Mouse (Mus musculus): ENCODE data around the gene Psmd4. TPM values are rescaled to one million over a fixed set of nuclear protein-coding genes. Genes with fewer than 3 reads are reported as not detected.

Psmd4 gene
- polyA plus RNA-seq, 1 experiment, result 245 TPM

DNA sequence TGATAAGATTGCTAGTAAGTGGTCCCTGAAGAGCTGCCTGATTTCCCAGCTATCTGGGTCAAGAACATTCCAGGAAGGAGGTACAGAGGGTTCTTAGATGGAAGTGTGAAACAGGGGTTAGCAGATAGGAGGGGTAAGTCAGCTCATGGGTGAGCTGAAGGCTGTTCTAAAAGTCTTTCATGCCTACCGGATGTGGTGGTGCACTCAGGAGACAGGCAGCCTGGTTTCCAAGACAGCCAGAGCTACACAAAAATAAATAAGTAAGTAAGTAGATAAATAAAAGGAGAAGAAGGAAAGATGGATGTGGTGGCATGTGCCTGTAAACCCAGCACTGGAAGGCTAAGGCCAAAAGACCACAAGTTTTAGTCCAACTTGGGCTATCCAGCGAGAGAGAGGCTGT, 23.7 kb downstream of the Psmd4 start:
- no peak for DNase-seq
- WGBS, result 90% methylated on average over 2 of the region's 2 CpGs
- TF ChIP-seq POLR2A (IDR thresholded peaks at IDR 0.05; ENCODE audit: borderline replicate concordance, insufficient read depth, low read length), result no peak
- no peak for TF ChIP-seq CTCF (IDR thresholded peaks at IDR 0.05; ENCODE audit: borderline replicate concordance, insufficient read depth, low read depth, low read length)
- H3K27me3 ChIP-seq (ENCODE audit: control insufficient read depth, insufficient read depth, low read length), result no peaks in the 10 kb centered on the region
- H3K4me3 ChIP-seq (replicated peaks; ENCODE audit: insufficient read depth, low read depth, low read length), result no peak overlapping the region
- H3K4me1 ChIP-seq (ENCODE audit: control insufficient read depth, insufficient read depth, low read length), result no peaks in the 10 kb centered on the region
- no peak overlapping the region for H3K27ac ChIP-seq (ENCODE audit: insufficient read depth, low read length)

DNA sequence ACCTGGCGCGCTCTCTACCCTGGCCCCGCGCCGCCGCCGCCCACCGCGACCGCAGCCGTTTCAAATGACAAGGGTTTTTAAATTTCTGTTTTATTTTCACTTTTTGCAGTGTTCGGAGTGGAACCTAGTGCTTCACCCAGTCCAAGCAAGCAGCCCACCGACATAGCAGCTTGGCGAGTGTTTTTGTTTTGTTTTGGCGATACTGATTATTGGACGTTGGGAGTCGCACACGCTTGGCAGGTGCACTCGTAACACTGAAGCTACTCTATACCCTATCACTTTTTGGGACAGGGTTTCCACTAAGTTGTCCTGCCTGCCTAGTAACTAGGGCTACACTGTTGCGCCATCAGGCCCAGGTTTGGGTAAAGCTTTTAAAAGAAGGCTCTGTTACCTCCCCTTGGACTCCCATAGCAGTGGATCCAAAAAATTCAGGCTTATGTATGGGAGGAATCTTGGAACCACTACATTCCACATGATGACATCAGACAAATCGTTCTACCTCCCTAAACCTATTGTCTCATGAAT, 25.8 kb downstream of the Psmd4 start:
- H3K27me3 ChIP-seq (ENCODE audit: control insufficient read depth, insufficient read depth, low read length), result no peaks in the 10 kb centered on the region
- peak overlapping the region; percentile 86 for H3K4me3 ChIP-seq (replicated peaks; ENCODE audit: insufficient read depth, low read depth, low read length)
- H3K27ac ChIP-seq (ENCODE audit: insufficient read depth, low read length), result peak overlapping the region; percentile 67
- DNase-seq, result no peak
- no peak for TF ChIP-seq POLR2A (IDR thresholded peaks at IDR 0.05; ENCODE audit: borderline replicate concordance, insufficient read depth, low read length)
- TF ChIP-seq CTCF (IDR thresholded peaks at IDR 0.05; ENCODE audit: borderline replicate concordance, insufficient read depth, low read depth, low read length), result no peak
- WGBS, result under 1% methylated on average over 21 of the region's 21 CpGs
- H3K4me1 ChIP-seq (ENCODE audit: control insufficient read depth, insufficient read depth, low read length), result peaks cover 12% of the 10 kb centered on the region

DNA sequence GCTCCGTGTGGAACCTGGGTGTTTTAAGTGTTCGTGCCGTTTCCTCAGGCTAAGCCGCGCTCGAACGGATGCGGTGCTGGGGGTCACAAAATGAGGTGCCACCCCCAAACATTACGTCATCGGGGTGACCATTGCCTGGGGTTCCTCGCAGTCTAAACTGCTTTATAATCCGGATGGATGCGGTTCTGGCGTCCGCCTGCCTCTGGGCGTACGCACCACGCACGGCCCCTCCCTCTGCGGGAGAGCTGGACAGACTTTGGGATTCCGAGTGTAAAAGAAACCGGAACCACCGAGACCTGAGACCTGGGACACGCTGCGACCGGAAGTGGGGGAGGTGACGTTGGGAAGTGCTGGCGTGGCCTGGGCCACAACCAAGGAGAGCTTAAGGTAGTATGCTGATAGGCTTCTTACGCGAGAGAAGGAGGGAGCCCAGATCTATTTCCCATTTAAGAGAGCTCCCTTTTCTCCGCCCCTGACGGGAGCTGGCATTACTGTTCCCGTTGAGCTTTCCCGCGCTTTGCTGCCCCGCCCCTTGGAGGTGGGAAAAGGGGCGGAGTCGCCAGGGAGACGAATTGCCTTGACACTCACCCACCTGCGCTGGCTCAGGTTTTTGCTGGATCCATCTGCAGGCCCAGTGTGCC, 26.4 kb downstream of the Psmd4 start:
- H3K27me3 ChIP-seq (ENCODE audit: control insufficient read depth, insufficient read depth, low read length), result no peaks in the 10 kb centered on the region
- peak; percentile 97 to 98 for DNase-seq
- peaks cover 17% of the 10 kb centered on the region for H3K4me1 ChIP-seq (ENCODE audit: control insufficient read depth, insufficient read depth, low read length)
- H3K27ac ChIP-seq (ENCODE audit: insufficient read depth, low read length), result peak overlapping the region; percentile 87
- TF ChIP-seq CTCF (IDR thresholded peaks at IDR 0.05; ENCODE audit: borderline replicate concordance, insufficient read depth, low read depth, low read length) (no peak), POLR2A (IDR thresholded peaks at IDR 0.05; ENCODE audit: borderline replicate concordance, insufficient read depth, low read length) (no peak)
- H3K4me3 ChIP-seq (replicated peaks; ENCODE audit: insufficient read depth, low read depth, low read length), result peak overlapping the region; percentile 86
- WGBS, result under 1% methylated on average over 40 of the region's 40 CpGs

DNA sequence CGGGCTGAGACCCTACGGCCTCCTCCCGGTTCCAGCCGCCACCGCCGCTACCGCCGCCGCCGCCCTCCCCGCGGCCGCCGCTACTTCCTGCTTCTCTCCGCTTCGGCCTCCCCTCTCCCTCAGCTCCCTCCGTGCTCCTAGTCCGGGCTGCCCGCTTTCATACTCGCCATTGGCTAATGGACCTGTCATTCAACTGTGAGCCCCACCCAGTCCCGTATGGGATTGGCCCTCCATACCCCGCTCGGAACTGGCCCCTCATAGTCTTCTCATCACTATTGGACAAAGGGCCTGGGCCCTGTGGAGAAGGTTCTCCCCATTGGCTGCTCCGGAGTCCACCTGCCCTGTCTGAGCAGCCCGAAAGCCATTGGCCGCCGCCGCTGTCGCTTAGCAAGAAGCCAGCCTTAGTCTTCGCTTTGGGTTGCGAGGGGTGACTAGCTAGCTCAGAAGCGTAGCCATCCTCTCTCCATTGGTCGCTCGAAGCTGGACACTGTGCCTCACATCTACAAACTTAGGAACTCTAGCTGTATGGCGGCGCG, 27.0 kb downstream of the Psmd4 start, which contains the start of gene Zfp687:
Zfp687 (minus strand) TSS at position 112 of the 536 bp plus-strand sequence.
- H3K27ac ChIP-seq (ENCODE audit: insufficient read depth, low read length), result peak within 1 kb of the TSS; percentile 87
- peaks cover 24% of the 10 kb centered on the region for H3K4me1 ChIP-seq (ENCODE audit: control insufficient read depth, insufficient read depth, low read length)
- peak; percentile 100 for DNase-seq
- no peaks in the 10 kb centered on the region for H3K27me3 ChIP-seq (ENCODE audit: control insufficient read depth, insufficient read depth, low read length)
- TF ChIP-seq CTCF (IDR thresholded peaks at IDR 0.05; ENCODE audit: borderline replicate concordance, insufficient read depth, low read depth, low read length), result no peak
- TF ChIP-seq POLR2A (IDR thresholded peaks at IDR 0.05; ENCODE audit: borderline replicate concordance, insufficient read depth, low read length), result peak; percentile 90
- WGBS, result under 1% methylated on average over 30 of the region's 37 CpGs
- peak within 1 kb of the TSS; percentile 86 for H3K4me3 ChIP-seq (replicated peaks; ENCODE audit: insufficient read depth, low read depth, low read length)

DNA sequence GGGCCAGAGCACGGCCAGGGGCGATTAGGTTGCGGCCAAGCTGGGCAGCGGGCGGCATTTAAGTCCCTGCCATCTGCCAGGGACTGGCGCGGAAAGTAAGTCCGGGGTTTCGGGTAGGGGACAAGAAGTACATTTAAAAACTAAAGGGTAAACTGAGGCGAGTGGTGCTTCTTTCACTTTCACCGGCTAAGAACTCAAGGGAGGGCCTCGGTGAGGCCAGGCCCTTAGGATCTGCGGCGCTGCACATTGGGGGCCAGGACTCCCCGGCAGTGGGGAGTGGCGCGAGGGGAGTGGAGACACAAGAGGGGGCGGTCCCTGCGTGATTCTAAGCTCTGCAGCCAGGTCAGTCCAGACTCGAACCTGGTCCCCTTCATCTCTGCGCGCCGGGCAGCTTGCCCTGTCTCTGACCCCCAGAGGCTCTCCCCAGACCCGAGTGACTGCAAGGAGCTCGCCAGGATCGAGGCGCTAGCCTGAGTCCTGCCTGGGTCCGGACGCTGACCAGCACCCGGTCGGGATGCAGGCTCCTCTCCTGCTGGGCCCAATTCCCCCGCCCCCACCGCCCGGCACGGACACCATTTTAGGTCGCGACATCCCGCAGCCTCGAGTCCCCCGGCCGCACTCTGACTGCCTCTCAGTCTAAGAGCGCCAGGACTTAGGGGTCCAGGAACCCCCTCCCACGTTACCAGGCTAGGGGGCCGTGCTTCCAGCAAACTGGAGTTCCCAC, 27.8 kb downstream of the Psmd4 start:
- no peaks in the 10 kb centered on the region for H3K27me3 ChIP-seq (ENCODE audit: control insufficient read depth, insufficient read depth, low read length)
- peak overlapping the region; percentile 55 for H3K27ac ChIP-seq (ENCODE audit: insufficient read depth, low read length)
- no peak for TF ChIP-seq CTCF (IDR thresholded peaks at IDR 0.05; ENCODE audit: borderline replicate concordance, insufficient read depth, low read depth, low read length)
- no peak for TF ChIP-seq POLR2A (IDR thresholded peaks at IDR 0.05; ENCODE audit: borderline replicate concordance, insufficient read depth, low read length)
- under 1% methylated on average over 44 of the region's 44 CpGs for WGBS
- peak overlapping the region; percentile 76 for H3K4me3 ChIP-seq (replicated peaks; ENCODE audit: insufficient read depth, low read depth, low read length)
- H3K4me1 ChIP-seq (ENCODE audit: control insufficient read depth, insufficient read depth, low read length), result peaks cover 31% of the 10 kb centered on the region
- peak; percentile 65 to 73 for DNase-seq

DNA sequence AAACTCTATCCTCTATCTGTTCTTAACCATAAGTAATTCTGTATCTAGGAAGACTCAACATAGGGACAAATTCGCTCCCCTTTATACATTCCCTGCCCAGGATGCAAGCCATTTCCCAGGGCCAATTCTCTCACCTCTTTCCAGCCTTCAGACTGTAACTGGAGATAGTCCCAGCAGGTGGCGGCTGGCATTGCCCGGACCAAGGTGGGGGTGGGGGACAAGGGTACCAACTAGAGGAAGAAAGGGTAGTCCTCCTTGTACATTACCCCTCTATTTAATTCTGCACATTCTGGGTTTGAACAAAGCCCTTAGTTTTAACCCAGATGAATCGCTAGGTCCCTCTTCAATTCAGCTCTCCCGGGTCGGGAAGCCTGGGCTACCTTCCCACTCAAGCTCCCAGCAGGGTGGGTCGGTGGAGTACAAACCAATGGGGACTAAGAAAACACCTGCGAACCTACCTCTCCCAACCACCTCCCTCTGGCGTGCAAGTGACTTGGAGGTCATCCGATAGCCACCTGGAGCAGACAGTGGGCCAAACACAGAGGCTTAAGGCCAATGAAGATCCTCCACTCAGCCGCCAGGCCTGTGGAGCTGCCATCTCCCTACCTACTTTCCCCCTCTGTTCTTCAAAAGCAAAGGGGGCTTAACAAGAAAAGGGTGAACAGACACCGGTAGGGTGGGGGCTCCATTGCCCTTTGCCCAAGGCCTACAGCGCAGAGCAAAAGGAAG, 28.6 kb downstream of the Psmd4 start:
- DNase-seq, result peak; percentile 78 to 84
- Histone ChIP-seq H3K4me1 (ENCODE audit: control insufficient read depth, insufficient read depth, low read length) (peaks cover 38% of the 10 kb centered on the region), H3K27me3 (ENCODE audit: control insufficient read depth, insufficient read depth, low read length) (no peaks in the 10 kb centered on the region), H3K27ac (ENCODE audit: insufficient read depth, low read length) (peak overlapping the region; percentile 67), H3K4me3 (replicated peaks; ENCODE audit: insufficient read depth, low read depth, low read length) (peak overlapping the region; percentile 76)
- WGBS, result 4% methylated on average over 13 of the region's 13 CpGs
- TF ChIP-seq CTCF (IDR thresholded peaks at IDR 0.05; ENCODE audit: borderline replicate concordance, insufficient read depth, low read depth, low read length) (no peak; the same call in 1 of the 2 replicates), POLR2A (IDR thresholded peaks at IDR 0.05; ENCODE audit: borderline replicate concordance, insufficient read depth, low read length) (0 out of 2 replicates have a peak, but pooled peaks have one; percentile 17)

DNA sequence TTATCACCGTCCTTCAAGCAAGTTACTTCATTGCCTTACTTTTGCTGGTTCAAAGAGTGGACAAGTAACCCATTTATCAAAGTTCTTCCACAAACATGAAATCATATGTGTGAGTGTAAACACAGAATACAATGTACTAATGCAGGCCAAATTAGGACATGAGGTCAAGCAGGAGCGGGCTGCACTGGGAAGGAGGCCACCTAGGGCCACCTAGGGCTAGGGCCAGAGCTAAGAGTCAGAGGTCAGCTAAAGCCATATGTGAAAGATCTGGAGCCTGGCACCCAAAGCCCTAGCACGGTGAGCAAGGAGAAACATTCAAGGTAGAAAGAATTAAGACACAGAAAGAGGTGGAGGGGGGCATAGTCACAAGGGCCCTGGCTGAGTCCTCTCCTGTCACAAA, 29.4 kb downstream of the Psmd4 start:
- Histone ChIP-seq H3K4me1 (ENCODE audit: control insufficient read depth, insufficient read depth, low read length) (peaks cover 38% of the 10 kb centered on the region), H3K27ac (ENCODE audit: insufficient read depth, low read length) (peak overlapping the region; percentile 67), H3K27me3 (ENCODE audit: control insufficient read depth, insufficient read depth, low read length) (no peaks in the 10 kb centered on the region), H3K4me3 (replicated peaks; ENCODE audit: insufficient read depth, low read depth, low read length) (peak overlapping the region; percentile 76)
- TF ChIP-seq POLR2A (IDR thresholded peaks at IDR 0.05; ENCODE audit: borderline replicate concordance, insufficient read depth, low read length) (no peak), CTCF (IDR thresholded peaks at IDR 0.05; ENCODE audit: borderline replicate concordance, insufficient read depth, low read depth, low read length) (no peak)
- DNase-seq, result no peak
- WGBS, result 33% methylated on average over 3 of the region's 3 CpGs

All from cerebellum, adult 2 months (tissue).